Mouse (Mus musculus) ES-Bruce4 (cell line): ENCODE measurements around the gene Gcnt3.

ENCODE experiments used
- CTCF ChIP-seq: IDR thresholded peaks from one replicate; pipeline ENCODE4 v1.8.1; 2011; ENCODE audit warnings: low read depth, low read length
- POLR2A ChIP-seq: IDR thresholded peaks from one replicate; pipeline ENCODE4 v1.8.1; 2011; ENCODE audit warnings: low read length; ENCODE audit not compliant: insufficient read depth

DNA sequence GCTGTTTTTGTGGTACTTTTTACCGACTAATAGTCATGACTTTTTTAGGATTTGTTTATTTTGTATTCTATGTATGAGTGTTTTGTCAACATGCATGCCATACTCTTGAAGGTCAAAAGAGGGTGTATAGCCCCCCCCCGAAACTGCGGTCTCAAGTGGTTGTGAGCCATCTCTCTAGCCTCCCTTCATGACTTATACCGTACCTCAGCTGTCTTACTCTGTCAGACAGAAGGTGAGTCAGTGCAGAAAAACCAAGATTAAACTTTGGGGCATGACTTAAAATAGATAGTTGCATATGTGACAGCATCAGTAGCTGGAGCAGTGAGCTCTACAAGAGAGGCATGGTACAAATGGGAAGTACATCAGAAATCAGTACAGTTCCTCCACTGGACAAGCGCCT is 43.3 kb downstream of the Gcnt3 start:
- TF ChIP-seq CTCF (no peak), POLR2A (no peak)
